Mouse (Mus musculus): ENCODE data around the gene Misp. TPM values are rescaled to one million over a fixed set of nuclear protein-coding genes. Genes with fewer than 3 reads are reported as not detected.

The Misp gene
- total RNA-seq, 2 experiments from 2014 or later, result 0.54 to 1.3 TPM

GRCm38 (mm10) chr10:79866601-79867000 is 45.8 kb downstream of the Misp start:
- no peak for DNase-seq (ENCODE audit: low spot score in 2 of 2)

GRCm38 (mm10) chr10:79871845-79872244 is 51.1 kb downstream of the Misp start:
- DNase-seq (ENCODE audit: low spot score in 2 of 2), result no peak

- no peak for DNase-seq (ENCODE audit: low spot score in 2 of 2)
Observed at GRCm38 (mm10) chr10:79872862-79873261, 52.1 kb downstream of the Misp start.

GRCm38 (mm10) chr10:79873313-79873712 is 52.5 kb downstream of the Misp start:
- no peak for DNase-seq (ENCODE audit: low spot score in 2 of 2)

- no peak for DNase-seq (ENCODE audit: low spot score in 2 of 2)
Observed at GRCm38 (mm10) chr10:79873715-79874289, 53.0 kb downstream of the Misp start.

- DNase-seq (ENCODE audit: low spot score in 2 of 2), result no peak
Observed at GRCm38 (mm10) chr10:79874290-79874862, 53.6 kb downstream of the Misp start, which contains the start of the genes Prtn3 and Plppr3. Gene Prtn3 (plus strand): TSS chr10:79874476. Gene Plppr3 (minus strand): TSS chr10:79874634.

- no peak for DNase-seq (ENCODE audit: low spot score in 2 of 2)
Observed at GRCm38 (mm10) chr10:79877174-79877573, 56.4 kb downstream of the Misp start.

GRCm38 (mm10) chr10:79877757-79878156 is 57.0 kb downstream of the Misp start:
- DNase-seq (ENCODE audit: low spot score in 2 of 2), result no peak

- no peak for DNase-seq (ENCODE audit: low spot score in 2 of 2)
Observed at GRCm38 (mm10) chr10:79879527-79879926, 58.7 kb downstream of the Misp start.

Small RNA genes lying within 50 kb of the gene (microRNA-seq; reads per million reads assigned to microRNA genes)
- 0 reads per million in 2 experiments for gene Mir6910

Other genes with a start within 250 kb of the Misp start
- gene Theg, start 233.7 kb upstream of the Misp start, total RNA-seq (2021), result under 1 TPM in 1 of 2 experiments, not detected in 1; 0.79 TPM
- gene C2cd4c, start 207.0 kb upstream of the Misp start, total RNA-seq (2021), result 10 to 100 TPM; 11.7 to 17.0 TPM
- gene Shc2, start 183.1 kb upstream of the Misp start, total RNA-seq (2021), result 10 to 100 TPM; 41.5 to 43.4 TPM
- under 1 TPM in 1 of 2 experiments, not detected in 1; 0.59 TPM for gene Odf3l2, start 175.3 kb upstream of the Misp start, total RNA-seq (2021)
- gene Madcam1, start 156.4 kb upstream of the Misp start, total RNA-seq (2021), result not detected
- 10 to 100 TPM; 64.4 to 68.5 TPM for gene Tpgs1, start 151.6 kb upstream of the Misp start, total RNA-seq (2021)
- gene Cdc34, start 138.8 kb upstream of the Misp start, total RNA-seq (2021), result 10 to 100 TPM; 65.4 to 74.2 TPM
- gene Gzmm, start 132.0 kb upstream of the Misp start, total RNA-seq (2021), result 1 to 10 TPM; 3.3 to 3.6 TPM
- 100 to 1,000 TPM; 554 to 566 TPM for gene Bsg, start 116.5 kb upstream of the Misp start, total RNA-seq (2021)
- 100 to 1,000 TPM; 134 TPM for gene Hcn2, start 104.4 kb upstream of the Misp start, total RNA-seq (2021)
- gene Polrmt, start 74.4 kb upstream of the Misp start, total RNA-seq (2021), result 10 to 100 TPM; 42.4 to 51.3 TPM
- 1 to 10 TPM; 1.5 to 2.2 TPM for gene Fgf22, start 65.9 kb upstream of the Misp start, total RNA-seq (2021)
- gene Rnf126, start 54.0 kb upstream of the Misp start, total RNA-seq (2021), result 10 to 100 TPM; 84.9 to 87.3 TPM
- gene Fstl3, start 43.7 kb upstream of the Misp start, total RNA-seq (2021), result 1 to 10 TPM; 1.8 to 2.5 TPM
- under 1 TPM; 0.61 to 0.89 TPM for gene Prss57, start 30.0 kb upstream of the Misp start, total RNA-seq (2021)
- 100 to 1,000 TPM; 293 to 314 TPM for gene Palm, start 27.4 kb upstream of the Misp start, total RNA-seq (2021)
- 10 to 100 TPM; 48.8 to 58.4 TPM for gene Ptbp1, start 33.4 kb downstream of the Misp start, total RNA-seq (2021)
- 1 to 10 TPM in 1 of 2 experiments, under 1 TPM in 1; 0.94 to 2.0 TPM for gene Prtn3, start 53.5 kb downstream of the Misp start, total RNA-seq (2021)
- 10 to 100 TPM; 30.6 to 34.4 TPM for gene Plppr3, start 53.6 kb downstream of the Misp start, total RNA-seq (2021)
- not detected for gene Elane, start 65.3 kb downstream of the Misp start, total RNA-seq (2021)
- gene Cfd, start 69.9 kb downstream of the Misp start, total RNA-seq (2021), result not detected
- gene Med16, start 87.9 kb downstream of the Misp start, total RNA-seq (2021), result 10 to 100 TPM; 53.8 to 55.2 TPM
- not detected for gene Gm26602, start 89.9 kb downstream of the Misp start, total RNA-seq (2021)
- gene Kiss1r, start 96.0 kb downstream of the Misp start, total RNA-seq (2021), result 1 to 10 TPM; 6.7 to 7.8 TPM
- gene R3hdm4, start 100.2 kb downstream of the Misp start, total RNA-seq (2021), result 100 to 1,000 TPM; 366 to 401 TPM
- gene Arid3a, start 106.1 kb downstream of the Misp start, total RNA-seq (2021), result 1 to 10 TPM; 5.5 to 5.8 TPM
- 10 to 100 TPM; 40.3 to 42.1 TPM for gene Wdr18, start 139.2 kb downstream of the Misp start, total RNA-seq (2021)
- gene Grin3b, start 149.7 kb downstream of the Misp start, total RNA-seq (2021), result under 1 TPM in 1 of 2 experiments, not detected in 1; 0.15 TPM
- gene Tmem259, start 163.3 kb downstream of the Misp start, total RNA-seq (2021), result 100 to 1,000 TPM; 118 to 123 TPM
- gene Cnn2, start 167.6 kb downstream of the Misp start, total RNA-seq (2021), result 1 to 10 TPM; 3.6 to 5.2 TPM
- 10 to 100 TPM; 10.2 to 12.0 TPM for gene Abca7, start 175.5 kb downstream of the Misp start, total RNA-seq (2021)
- gene Arhgap45, start 195.7 kb downstream of the Misp start, total RNA-seq (2021), result 1 to 10 TPM; 4.1 to 4.2 TPM
- 10 to 100 TPM; 88.2 to 93.9 TPM for gene Polr2e, start 218.8 kb downstream of the Misp start, total RNA-seq (2021)
- 100 to 1,000 TPM; 509 to 545 TPM for gene Gpx4, start 226.2 kb downstream of the Misp start, total RNA-seq (2021)

All from layer of hippocampus, adult 18-20 months (tissue).